Mouse (Mus musculus) layer of hippocampus, postnatal 14 days (tissue): ENCODE results near the gene Abcc4. TPM values are rescaled to one million over a fixed set of nuclear protein-coding genes. Genes with fewer than 3 reads are reported as not detected.
A peak's percentile ranks its signal among the peaks of the same experiment; 100 is the strongest.

Experiments
- DNase-seq, 2 experiments: peaks; one replicate each; pipeline ENCODE4 v3.0.0; 2021 to 2022; ENCODE audit warnings: low spot score in 2 of 2, mixed read lengths in 1 of 2
- microRNA-seq, 2 experiments: library from miRNA; unstranded; fragments of <30 nt; microRNA quantifications; one replicate each; pipeline ENCODE4 v1.2.0; 2021
- total RNA-seq, 2 experiments: library from RNA; stranded (reverse); gene quantifications; 2 replicates each; pipeline ENCODE4 v1.2.3; 2021

Abcc4 gene
- total RNA-seq, 2 experiments from 2014 or later, result 8.8 to 10.3 TPM

DNA sequence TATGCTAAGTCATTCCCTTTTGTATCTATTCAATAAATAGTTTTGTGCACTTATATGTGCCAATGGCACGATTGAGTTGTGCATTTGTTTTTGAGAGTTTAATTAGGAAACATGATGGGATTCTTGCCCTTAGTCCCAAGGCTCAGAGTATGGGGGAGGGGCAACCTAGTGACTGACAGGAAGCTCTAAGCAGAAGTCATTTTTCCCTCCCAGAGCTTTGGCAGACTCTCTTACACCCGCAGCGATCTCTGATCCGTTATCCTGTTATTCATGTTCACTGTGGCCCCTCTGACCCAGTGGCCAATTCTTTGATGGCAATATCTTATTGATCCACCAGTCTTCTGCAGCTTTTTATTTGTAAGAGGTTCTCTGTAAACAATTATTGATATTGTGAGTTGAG is 253.4 kb downstream of the Abcc4 start:
- no peak for DNase-seq

DNA sequence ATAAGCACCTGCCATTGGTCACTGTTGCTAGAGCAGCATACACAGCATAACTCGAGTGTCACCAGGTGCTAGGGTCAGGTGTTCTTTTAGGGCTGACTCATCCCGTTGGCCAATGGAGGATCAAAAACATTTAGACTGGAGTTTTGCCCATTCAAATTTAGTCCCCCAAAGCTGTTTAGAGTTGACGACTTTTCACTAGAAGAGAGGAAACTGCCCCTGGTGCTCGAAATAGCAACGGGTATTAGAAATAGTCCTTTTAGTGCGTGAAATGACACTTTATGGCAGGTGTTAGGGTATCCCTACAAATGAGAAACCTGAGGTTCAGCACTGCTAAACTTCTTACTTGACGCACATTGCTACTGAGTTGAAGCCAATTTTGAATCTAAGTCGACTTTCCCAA is 265.9 kb downstream of the Abcc4 start:
- DNase-seq, result no peak

- peak; percentile 19 to 37 for DNase-seq
These were observed 268.7 kb downstream of the Abcc4 start for GRCm38 (mm10) chr14:118437156-118437931.

- peak in 1 of 2 experiments; percentile 27 for DNase-seq
These were observed 269.2 kb downstream of the Abcc4 start for GRCm38 (mm10) chr14:118436791-118437155.

DNA sequence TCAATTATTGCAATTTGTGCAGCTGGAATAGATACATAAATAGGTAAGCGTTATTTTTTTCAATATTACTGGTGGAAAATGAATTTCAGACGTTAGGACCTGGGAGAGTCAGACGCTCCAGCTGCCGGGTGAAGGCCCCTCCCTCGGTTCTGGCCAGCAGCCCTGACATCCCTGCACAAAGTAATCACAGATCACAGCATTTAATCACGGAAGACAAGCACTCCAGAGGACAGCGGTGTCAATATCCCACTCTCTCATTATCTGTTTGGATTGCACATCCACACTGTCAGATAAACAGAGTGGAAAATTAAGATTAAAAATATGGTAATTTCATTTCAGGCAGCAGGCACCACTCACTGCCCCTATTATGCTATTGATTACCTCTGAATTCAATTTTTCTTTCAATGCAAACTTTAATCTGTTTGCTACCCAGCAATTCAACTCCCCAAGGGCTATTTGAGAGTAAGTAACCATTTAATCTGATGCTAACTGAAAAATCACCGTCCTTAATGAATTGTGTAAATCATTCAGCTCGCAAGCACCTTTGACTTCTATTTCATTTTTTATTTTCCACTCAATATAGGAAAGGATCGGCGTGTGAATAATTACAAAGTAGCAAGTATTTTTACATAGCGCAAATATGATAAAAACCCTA is 270.2 kb downstream of the Abcc4 start:
- no peak for DNase-seq

- no peak for DNase-seq
These were observed 271.2 kb downstream of the Abcc4 start for GRCm38 (mm10) chr14:118434842-118435241.

DNA sequence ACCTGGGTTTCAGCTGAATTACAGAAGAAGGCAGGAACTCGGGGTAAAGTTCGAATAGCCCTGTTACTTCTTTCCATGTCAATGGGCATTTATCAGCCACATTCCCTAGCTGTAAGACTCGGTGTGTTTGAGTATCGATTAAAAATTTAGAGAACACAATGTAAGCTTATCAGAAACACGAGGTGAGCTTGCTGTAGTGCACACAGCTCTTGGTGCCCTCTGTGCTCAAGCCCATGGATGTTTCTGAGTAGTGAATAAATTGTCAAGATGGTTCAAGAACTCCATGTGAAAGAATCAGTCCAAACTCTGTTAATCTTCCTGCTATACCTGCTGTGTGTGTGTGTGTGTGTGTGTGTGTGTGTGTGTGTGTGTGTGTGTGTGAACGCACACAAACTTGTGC is 272.2 kb downstream of the Abcc4 start:
- DNase-seq, result no peak

Small RNA genes lying within 50 kb of the gene (microRNA-seq; reads per million reads assigned to microRNA genes)
- gene Mir6391, result 0 reads per million in 2 experiments

Other genes with a start within 250 kb of the Abcc4 start
- 10 to 100 TPM; 26.4 to 26.6 TPM for gene Cldn10, start 81.7 kb upstream of the Abcc4 start, total RNA-seq
- 100 to 1,000 TPM in 1 of 2 experiments, 10 to 100 TPM in 1; 92.5 to 103 TPM for gene Dzip1, start 219.2 kb upstream of the Abcc4 start, total RNA-seq
- 10 to 100 TPM; 35.1 to 39.3 TPM for gene Dnajc3, start 231.8 kb upstream of the Abcc4 start, total RNA-seq